Mouse (Mus musculus) lung, adult 2 months (tissue): ENCODE measurements around the gene Npnt.

Experiments
- CTCF ChIP-seq: fragments of 200-500 bp; IDR thresholded peaks from 2 replicates; pipeline ENCODE4 v1.5.1; 2011; ENCODE audit warnings: mild to moderate bottlenecking, low read length, control low read depth; ENCODE audit not compliant: insufficient read depth
- POLR2A ChIP-seq: fragments of 200-500 bp; IDR thresholded peaks from 2 replicates; pipeline ENCODE4 v1.6.1; 2011; ENCODE audit warnings: low read depth, mild to moderate bottlenecking, control low read depth, low read length, borderline replicate concordance; ENCODE audit errors: extremely low read depth

- TF ChIP-seq CTCF (no peak), POLR2A (no peak)
Observed at GRCm38 (mm10) chr3:132946086-132946485, 4.0 kb downstream of the Npnt start.
